Mouse (Mus musculus) thymus, adult 2 months (tissue): ENCODE data around the gene Fmnl2.

Experiments used
- CTCF ChIP-seq: fragments of 200-500 bp; IDR thresholded peaks from 2 replicates; pipeline ENCODE4 v1.5.1; 2012; ENCODE audit warnings: mild to moderate bottlenecking, control low read depth, low read length, moderate library complexity, borderline replicate concordance; ENCODE audit not compliant: control insufficient read depth, poor library complexity, insufficient read depth; ENCODE audit errors: extremely low read depth
- POLR2A ChIP-seq: fragments of 200-500 bp; IDR thresholded peaks from 2 replicates; pipeline ENCODE4 v1.6.1; 2012; ENCODE audit warnings: mild to moderate bottlenecking, low read length, control low read depth, moderate library complexity; ENCODE audit not compliant: control insufficient read depth, poor library complexity, insufficient read depth; ENCODE audit errors: extremely low read depth

- TF ChIP-seq POLR2A (no peak), CTCF (no peak)
Measured at GRCm38 (mm10) chr2:52974776-52975175, 117.1 kb downstream of the Fmnl2 start.
